Mouse (Mus musculus): Measurements from ENCODE around the gene Klhl26. TPM values are rescaled to one million over a fixed set of nuclear protein-coding genes. Genes with fewer than 3 reads are reported as not detected.

The Klhl26 gene
- polyA plus RNA-seq (2012; rRNA removed) = 37.6 and 39.6 TPM in 2 replicates

DNA sequence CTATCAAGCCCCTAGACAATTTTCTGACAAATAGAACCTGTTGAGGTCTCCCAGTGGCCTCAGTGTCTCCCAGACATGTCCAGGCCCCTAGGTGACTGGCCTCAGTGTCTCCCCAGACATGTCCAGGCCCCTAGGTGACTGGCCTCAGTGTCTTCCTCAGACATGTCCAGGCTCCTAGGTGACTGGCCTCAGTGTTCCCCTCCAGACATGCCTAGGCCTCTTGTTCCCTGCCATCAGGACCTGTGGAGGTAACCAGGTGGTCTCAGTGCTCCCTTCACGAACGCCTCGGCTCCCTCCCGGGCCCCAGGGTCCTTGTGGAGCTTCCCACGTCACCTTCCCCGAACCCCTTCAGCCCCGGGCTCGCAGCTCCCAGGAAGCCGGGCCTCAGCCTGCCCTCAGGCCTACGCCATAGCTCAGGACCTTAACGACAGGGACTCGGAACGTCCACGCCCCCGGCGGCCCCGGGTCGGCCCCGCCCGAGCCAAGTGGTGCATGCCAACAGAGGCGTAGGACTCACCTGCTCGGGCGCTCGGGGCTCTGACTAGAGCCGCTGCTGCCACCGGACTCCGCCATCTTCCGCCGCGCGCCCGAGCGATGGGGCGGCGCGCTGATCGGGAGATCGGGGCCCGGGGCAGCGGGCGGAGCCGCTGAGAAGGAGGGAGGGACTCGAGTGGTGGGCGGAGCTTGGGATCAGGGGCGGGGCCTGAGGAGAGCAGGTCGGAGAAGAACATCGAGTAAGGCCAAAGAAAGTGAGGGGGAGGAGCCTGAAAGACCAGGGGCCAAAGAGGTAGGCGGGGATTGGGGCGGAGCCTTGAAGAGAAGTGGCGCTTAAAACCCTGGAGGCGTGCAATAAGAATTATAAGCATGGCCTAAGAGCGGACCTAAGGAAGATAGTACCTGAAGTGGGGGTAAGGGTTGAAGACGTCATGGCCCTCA lies at the start of gene Klhl26:
Gene Klhl26, minus strand, starts transcription at position 636 of the 936 bp plus-strand sequence.

DNA sequence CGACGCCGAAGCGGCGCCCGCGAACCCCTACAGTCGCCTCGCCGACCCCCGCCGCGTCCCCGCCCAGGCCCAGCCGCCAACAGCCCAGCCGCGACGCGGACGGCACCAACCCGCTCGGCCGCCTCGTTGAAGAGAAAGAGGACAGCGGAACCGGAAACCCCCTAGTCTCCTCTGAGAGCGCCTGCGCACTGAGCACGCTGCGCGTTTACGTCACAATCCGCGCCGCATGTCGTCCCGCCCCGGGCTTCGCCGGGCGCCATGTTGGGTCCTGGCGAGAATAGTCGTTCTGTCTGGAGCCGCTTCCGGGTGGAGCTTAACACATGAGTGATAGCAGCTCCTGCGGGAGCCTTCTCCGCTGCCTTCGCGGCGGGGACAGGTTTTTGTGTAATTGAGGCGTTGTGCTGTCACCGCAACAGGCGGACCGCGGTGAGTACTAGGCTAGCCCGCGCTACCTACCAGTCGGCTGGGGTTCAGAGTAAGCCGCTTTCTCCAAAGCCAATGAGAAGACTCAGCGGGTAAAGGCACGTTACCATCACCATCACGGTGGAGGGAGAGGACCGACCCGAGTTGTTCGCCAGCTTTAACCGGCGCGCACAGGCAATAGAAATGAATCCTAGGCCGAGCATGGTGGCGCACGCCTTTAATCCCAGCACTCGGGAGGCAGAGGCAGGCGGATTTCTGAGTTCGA lies 33.6 kb upstream of the Klhl26 start, which contains the start of gene Uba52:
Gene Uba52, minus strand, starts transcription at position 574 of the 688 bp plus-strand sequence.

DNA sequence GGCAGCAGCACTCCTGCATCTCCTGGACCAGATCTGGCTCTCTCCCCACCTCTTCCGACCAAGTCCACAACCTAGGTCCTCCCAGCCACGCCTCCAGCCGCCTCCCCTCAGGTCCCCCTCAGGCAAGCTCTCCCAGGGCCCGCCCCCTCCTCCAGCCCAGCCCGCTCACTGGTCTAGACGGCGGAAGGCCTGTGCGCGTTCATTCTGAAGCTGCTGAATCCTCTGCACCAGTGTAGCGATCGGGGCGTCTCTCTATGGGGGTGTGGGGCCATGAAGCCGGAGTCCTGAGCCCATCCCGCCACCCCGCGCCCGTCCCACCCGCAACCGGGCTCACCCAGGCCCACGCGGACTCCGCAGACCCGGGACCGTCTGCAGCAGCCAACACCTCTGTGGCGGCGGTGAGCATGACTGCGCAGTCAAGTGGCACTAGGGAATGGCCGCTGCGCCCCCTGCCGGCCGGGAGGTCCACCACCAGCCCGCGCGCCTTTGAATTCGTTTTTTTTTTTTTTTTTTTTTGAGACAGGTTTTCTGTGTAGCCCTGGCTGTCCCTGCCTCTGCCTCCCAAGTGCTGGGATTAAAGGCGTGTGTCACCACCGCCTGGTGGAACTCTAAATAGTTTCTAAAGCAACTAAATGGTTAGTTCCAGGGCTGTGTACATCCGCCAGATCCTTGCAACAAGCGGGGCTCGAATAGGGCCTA lies 29.7 kb upstream of the Klhl26 start, which contains the start of gene Rex1bd:
Gene Rex1bd, minus strand, starts transcription at position 425 of the 699 bp plus-strand sequence.

DNA sequence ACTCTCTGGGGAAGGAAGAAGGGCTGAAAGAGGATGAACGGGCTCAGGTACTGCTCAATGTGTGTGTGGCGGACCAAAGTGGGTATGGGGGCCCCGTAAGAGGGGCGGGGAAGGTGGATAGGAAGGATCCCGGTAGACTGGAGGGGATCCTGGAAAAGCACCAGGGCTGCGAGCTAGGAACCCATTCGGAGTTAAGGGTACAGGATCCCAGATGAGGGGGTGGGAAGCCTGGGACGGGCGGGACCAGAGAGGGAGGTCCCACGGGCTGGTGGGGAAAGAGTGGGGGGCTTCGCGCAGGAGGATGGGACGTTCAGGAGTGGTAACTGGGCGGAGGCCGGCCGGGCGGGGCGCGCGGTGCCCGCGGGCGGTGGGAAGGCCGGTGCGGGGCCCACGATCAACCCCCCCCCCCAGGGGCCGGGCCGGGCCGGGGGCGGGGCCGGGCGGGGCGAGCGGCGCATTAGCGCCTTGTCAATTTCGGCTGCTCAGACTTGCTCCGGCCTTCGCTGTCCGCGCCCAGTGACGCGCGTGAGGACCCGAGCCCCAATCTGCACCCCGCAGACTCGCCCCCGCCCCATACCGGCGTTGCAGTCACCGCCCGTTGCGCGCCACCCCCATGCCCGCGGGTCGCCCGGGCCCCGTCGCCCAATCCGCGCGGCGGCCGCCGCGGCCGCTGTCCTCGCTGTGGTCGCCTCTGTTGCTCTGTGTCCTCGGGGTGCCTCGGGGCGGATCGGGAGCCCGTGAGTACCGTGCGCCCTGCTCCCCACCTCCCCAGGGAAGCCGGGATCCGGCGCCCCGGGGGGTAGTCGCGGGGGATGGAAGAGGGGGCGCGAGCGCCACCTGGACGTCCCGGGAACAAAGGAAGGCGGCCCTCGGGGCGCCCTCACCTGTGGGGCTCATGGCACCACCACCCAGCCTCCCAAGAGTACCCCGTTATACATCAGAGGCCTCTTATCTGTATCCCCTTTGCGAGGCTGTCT lies 16.2 kb upstream of the Klhl26 start, which contains the start of gene Crlf1:
Gene Crlf1, plus strand, starts transcription at position 495 of the 977 bp plus-strand sequence.

DNA sequence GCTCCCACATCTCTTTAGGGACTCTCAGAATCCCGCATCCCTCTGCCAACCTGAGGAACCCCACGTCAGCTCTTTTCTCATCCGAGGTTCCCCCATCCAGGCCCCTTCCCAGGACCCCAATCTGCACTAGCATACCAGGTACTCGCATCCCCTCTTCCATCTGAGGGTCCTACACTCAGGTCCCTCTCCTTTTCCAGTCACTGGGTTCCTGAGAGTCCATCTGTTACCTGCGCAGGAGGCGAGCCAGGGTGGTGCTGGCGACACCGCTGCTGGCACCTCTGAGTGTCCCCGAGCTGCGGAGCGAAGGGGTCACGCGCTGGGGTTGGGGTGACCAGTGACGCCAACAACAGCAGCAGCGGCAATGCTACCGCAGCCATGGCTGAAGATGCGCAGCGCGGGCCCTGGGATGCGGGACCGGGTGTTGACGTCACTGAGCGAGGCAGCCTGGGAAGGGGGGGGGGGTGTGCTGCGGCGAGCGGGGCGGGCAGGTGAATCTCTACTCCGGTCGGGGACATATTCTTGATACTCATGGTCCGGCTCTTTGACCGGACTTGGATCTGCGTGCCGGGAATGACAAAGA lies 10.3 kb upstream of the Klhl26 start, which contains the start of gene Tmem59l:
Gene Tmem59l, minus strand, starts transcription at position 418 of the 580 bp plus-strand sequence.

DNA sequence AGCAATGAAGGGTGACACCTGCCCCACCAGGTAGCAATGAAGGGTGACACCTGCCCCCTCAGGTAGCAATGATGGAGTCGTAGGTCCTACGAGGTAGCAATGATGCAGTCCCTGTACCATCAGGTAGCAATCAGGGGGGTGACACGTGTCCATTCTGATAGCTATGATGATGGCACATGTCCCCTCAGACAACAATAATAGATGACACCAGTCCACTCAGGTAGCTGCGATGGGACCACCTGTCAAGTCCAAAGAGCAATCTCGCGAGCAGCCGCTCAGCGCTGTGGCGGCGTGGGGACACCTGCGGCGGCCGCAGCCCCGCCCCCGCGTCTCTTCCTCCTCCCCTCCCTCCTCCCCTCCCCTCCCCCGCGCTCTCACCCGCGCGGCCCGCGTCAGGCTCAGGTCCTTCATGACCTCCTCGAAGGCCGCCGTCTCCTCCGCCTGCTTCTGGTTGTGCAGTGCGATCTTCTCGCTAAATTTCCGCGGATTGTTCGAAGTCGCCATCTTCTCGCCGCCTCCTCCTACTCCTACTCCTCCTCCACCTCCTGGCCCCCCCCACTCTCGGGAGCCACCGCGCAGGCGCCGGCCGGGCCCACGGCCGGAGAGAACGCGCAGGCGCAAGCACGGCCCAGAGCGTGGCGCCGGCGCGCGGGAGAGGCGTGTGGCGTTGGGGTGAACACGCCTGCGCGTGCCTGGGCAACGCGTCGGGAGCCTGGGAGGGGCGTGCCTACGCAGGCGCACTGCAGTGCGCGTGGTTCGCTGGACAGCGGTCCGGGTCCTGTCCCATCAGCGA lies 37.5 kb downstream of the Klhl26 start, which contains the start of gene Crtc1:
Gene Crtc1, minus strand, starts transcription at position 525 of the 793 bp plus-strand sequence.

Other genes starting within 250 kb of the Klhl26 start
- gene Sugp2, start 242.7 kb downstream of the Klhl26 start, polyA plus RNA-seq (2012; rRNA removed) = 144 and 152 TPM in 2 replicates
- 81.8 and 84.9 TPM in 2 replicates for gene Armc6, start 242.5 kb downstream of the Klhl26 start, polyA plus RNA-seq (2012; rRNA removed)
- gene Homer3, start 194.1 kb downstream of the Klhl26 start, polyA plus RNA-seq (2012; rRNA removed) = 74.1 and 85.3 TPM in 2 replicates
- 59.2 and 61.1 TPM in 2 replicates for gene Ddx49, start 174.5 kb downstream of the Klhl26 start, polyA plus RNA-seq (2012; rRNA removed)
- 281 and 299 TPM in 2 replicates for gene Cope, start 174.4 kb downstream of the Klhl26 start, polyA plus RNA-seq (2012; rRNA removed)
- 27.7 and 27.9 TPM in 2 replicates for gene Cers1, start 161.2 kb downstream of the Klhl26 start, polyA plus RNA-seq (2012; rRNA removed)
- 13.2 and 14.1 TPM in 2 replicates for gene Gdf1, start 147.2 kb downstream of the Klhl26 start, polyA plus RNA-seq (2012; rRNA removed)
- gene Upf1, start 123.7 kb downstream of the Klhl26 start, polyA plus RNA-seq (2012; rRNA removed) = 26.8 and 30.5 TPM in 2 replicates
- gene Comp, start 103.4 kb downstream of the Klhl26 start, polyA plus RNA-seq (2012; rRNA removed) = 0.23 and 14.2 TPM in 2 replicates
- gene Crtc1, start 37.4 kb downstream of the Klhl26 start, polyA plus RNA-seq (2012; rRNA removed) = 46.5 and 52.0 TPM in 2 replicates
- 47.6 and 47.7 TPM in 2 replicates for gene Tmem59l, start 10.4 kb upstream of the Klhl26 start, polyA plus RNA-seq (2012; rRNA removed)
- 1.8 and 6.7 TPM in 2 replicates for gene Crlf1, start 16.2 kb upstream of the Klhl26 start, polyA plus RNA-seq (2012; rRNA removed)
- gene Rex1bd, start 29.8 kb upstream of the Klhl26 start, polyA plus RNA-seq (2012; rRNA removed) = 177 and 179 TPM in 2 replicates
- gene Uba52, start 33.8 kb upstream of the Klhl26 start, polyA plus RNA-seq (2012; rRNA removed) = 1,708 and 2,002 TPM in 2 replicates
- gene Fkbp8, start 50.8 kb upstream of the Klhl26 start, polyA plus RNA-seq (2012; rRNA removed) = 446 and 466 TPM in 2 replicates
- 42.2 and 43.7 TPM in 2 replicates for gene Kxd1, start 51.0 kb upstream of the Klhl26 start, polyA plus RNA-seq (2012; rRNA removed)
- 29.2 and 29.7 TPM in 2 replicates for gene Ell, start 62.5 kb upstream of the Klhl26 start, polyA plus RNA-seq (2012; rRNA removed)
- 143 and 177 TPM in 2 replicates for gene Isyna1, start 117.4 kb upstream of the Klhl26 start, polyA plus RNA-seq (2012; rRNA removed)
- 183 and 213 TPM in 2 replicates for gene Ssbp4, start 131.9 kb upstream of the Klhl26 start, polyA plus RNA-seq (2012; rRNA removed)
- gene Lrrc25, start 139.2 kb upstream of the Klhl26 start, polyA plus RNA-seq (2012; rRNA removed) = 1.6 TPM in 2 replicates
- gene Gdf15, start 155.5 kb upstream of the Klhl26 start, polyA plus RNA-seq (2012; rRNA removed) = 0.19 and 0.29 TPM in 2 replicates
- gene Pgpep1, start 183.4 kb upstream of the Klhl26 start, polyA plus RNA-seq (2012; rRNA removed) = 59.2 and 61.0 TPM in 2 replicates
- gene Lsm4, start 196.3 kb upstream of the Klhl26 start, polyA plus RNA-seq (2012; rRNA removed) = 183 and 207 TPM in 2 replicates
- 210 and 211 TPM in 2 replicates for gene Jund, start 222.0 kb upstream of the Klhl26 start, polyA plus RNA-seq (2012; rRNA removed)
- 0.08 and 0.10 TPM in 2 replicates for gene Iqcn, start 226.5 kb upstream of the Klhl26 start, polyA plus RNA-seq (2012; rRNA removed)
- not detected in 2 replicates for gene Gm3336, start 241.6 kb upstream of the Klhl26 start, polyA plus RNA-seq (2012; rRNA removed)
- 0.53 and 0.63 TPM in 2 replicates for gene Pde4c, start 246.8 kb upstream of the Klhl26 start, polyA plus RNA-seq (2012; rRNA removed)